Mouse (Mus musculus) retina, embryonic 14.5 days (tissue): ENCODE measurements around the gene Gm17655.
"Not testable (repeated sequence)": the region's sequence is repeated elsewhere in the genome, so short reads cannot be mapped to it uniquely, and the experiment has no call there.

Experiments used
- DNase-seq: peaks from one replicate; pipeline ENCODE4 v3.0.0-alpha.2; 2015; ENCODE audit warnings: low spot score

Gm17655 gene

DNA sequence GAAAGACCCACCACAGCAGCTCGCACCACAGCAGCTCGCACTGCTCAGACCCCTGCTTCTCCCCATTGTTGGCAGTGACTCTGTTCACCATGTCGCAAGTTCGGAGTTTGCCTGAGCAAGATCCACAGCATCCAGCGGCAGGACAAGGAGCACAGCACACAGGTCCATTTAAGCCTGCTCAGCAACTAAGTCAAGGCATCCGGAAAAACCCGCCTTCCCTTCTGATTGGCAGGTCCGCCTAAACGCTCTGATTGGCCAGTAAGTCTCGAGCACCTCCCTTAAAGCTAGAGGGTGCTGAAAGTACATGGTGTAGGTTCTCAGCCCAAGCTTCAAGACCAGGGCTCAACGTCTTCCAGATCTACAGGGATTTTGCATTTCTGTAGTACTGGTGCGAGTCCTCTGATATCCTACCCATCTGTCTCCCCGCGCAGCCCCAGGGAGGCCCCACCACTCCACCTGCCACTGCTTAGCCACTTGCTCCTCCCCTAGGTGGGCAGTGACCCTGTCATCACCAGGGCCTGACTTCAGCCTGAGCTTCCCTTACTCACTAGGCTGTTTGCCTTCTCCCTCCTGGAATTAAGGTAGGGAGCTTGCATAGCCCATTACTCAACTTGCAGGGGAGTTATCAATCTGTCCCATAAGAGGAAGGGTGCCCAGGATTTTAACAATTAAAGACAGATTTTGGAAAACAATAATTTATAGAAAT is 14.0 kb upstream of the Gm17655 start:
- no peak for DNase-seq

DNA sequence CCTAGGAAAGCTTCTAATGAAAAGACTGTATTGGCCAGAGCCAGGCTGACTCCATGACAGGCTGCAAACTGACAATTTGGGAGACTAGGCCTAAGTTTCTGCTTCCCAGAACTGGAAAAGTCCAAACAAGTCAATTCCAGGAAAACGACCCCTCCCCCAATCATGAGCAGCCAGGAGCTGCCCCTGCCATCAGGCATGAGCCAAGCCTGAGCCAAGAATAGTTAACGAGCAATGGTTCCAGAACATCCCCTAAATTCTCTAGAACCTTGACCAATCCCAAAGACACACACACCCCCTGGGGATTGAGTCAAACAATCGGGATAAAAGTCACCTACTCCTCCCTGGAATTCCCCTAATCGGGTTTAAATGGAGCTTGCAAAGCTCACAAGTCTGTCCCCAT is 10.6 kb upstream of the Gm17655 start:
- DNase-seq: no peak

DNA sequence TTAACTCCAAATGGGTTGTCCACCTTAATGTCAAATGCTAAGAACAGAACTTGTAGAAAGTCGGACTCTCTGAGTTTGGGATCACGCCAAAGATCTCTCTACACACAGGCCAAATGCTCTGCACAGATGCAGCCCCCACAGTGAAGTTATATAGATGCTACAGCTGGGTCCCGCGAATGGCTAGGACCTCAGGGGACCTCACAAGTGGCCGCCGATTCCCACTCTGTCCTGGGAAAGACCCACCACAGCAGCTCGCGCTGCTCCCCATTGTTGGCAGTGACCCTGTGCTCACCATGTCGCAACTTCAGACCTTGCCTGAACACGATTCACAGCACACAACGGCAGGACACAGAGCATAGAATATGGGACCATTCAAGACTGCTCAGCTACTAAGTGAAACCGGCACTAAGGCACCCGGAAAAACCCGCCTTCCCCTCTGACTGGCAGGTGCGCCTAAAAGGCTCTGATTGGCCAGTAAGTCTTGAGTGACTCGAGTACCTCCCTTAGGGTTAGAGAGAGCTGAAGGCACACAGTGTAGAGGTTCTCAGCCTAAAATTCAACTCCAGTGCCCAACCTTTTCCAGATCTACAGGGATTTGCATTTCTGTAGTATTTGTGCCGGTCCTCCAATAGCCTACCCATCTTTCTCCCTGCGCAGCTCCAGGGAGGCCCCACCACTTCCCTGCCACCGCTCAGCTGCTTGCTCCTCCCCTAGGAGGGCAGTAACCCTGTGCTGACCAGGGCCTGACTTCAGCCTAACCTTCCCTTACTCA is 14.5 kb downstream of the Gm17655 start:
- peak; percentile 83 for DNase-seq

DNA sequence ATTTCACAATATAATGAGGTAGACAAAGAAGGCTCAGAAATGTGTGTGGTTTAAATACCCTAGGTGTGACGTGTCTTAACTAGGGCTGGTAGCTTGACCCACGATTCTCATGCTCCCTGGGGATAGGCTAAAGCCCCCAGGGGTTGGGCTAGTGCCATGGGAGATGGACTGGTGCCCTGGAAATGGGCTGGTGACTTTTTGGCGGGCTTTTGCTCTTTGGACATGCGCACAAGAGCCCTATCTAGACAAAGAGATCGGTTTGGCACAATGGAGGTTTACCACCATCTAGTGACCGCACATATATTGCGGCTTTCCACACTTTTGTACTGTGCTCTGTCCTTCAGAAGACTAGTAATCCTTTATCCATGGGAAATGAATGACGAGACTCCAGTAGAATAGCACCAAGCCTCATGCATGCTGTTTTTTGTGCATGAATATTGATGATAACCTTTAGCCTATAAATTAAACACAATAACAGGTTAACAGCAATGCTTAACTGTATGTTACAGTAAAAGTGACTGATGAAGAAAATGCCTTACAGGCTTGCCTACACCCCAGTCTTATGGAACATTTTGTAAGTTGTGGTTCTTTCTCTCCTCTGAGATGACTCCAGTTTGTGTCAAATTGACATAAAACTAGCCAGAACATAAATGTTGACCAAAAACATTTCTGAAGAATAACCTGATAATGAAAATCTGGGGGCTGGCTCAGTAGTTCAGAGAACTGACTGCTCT is 48.5 kb downstream of the Gm17655 start:
- peak; percentile 77 for DNase-seq

DNA sequence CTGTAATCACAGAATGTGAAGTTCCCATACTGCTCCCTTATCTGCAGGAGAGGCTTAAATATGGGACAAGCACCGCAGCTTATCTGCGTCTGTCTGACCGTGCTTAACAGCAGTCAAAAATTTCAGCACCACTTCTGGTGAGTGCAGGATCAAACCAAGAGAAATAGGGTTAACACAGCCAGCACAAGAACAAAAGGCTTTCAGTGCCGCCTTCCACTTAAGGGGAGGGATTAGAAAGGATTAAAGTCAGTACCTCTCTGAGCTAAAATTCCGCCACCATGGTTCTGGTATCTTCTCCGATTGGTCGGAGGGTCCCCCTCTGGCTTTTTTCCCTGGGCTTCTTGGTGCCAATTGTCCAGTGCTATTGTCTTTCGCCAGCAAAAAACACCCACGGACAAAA is 49.0 kb downstream of the Gm17655 start:
- no peak for DNase-seq

DNA sequence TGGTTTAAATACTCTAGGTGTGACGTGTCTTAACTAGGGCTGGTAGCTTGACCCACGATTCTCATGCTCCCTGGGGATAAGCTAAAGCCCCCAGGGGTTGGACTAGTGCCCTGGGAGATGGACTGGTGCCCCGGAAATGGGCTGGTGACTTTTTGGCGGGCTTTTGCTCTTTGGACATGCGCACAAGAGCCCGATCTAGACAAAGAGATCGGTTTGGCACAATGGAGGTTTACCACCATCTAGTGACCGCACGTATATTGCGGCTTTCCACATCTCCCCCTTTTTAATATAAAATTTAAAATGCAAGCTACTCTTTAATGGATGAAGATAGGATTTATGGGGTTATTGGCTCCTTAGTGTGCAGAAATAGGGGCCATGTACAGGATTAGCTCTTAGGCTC is 56.5 kb downstream of the Gm17655 start:
- DNase-seq: not testable (repeated sequence)
